17 mouse cellular contexts compared by ENCODE assay signal in the genomic region with DNA sequence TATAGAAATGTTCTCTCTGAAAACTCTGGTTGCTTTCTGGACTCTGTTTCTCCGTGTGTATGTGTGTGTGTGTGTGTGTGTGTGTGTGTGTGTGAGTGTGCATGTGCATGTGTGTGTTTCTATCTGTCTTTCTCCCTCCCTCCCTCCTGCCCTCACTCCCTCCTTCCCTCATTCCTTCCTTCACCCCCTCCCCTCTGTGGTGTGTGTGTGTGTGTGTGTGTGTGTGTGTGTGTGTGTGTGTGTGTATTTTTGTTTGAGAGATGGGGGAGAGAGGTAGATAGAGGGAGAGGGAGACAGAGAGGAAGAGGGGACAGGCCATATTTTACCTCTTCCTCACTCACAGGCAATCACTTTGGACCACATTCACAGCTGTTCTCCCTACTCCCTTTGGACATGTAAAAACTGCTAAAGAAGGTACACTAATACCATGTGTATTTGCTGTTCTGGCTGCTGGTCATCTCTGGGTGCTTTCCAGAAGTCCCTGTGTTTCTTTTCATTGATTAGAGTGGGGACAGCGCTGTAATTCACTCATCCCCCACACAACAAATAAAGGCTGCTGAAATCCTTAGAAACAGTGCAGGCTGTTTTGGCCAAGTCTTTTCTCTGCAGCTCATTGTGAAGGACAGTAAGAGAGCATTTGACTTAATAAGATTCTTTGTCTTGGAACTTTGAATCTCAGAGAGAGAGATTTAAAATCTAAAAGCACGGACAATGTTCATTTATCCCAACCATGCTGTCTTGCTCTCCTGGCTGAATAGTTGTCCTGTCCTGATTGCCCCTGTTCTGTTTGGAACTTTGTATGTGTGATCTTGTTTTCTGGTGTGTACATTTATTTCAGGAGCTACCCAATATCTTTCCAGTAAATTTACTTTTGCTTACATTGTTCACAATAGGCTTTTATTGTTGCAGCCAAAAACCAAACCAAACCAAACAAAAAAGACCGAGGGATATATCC.
DNase-seq lines count a peak whose midpoint lies in the region; ATAC-seq and TF ChIP-seq lines count a peak whose summit lies in the region.
"Had no signal": no experiment of that assay in that cellular context is flagged by ENCODE, and none has a peak within 500 bp of the region (broad histone marks: within the 10 kb centered on the region; RNA-seq: fewer than 3 reads in every experiment).

No protein-coding gene starts in this region.

- no peak overlapping the region for H3K4me2 ChIP-seq in hindbrain, embryonic 15.5 days
- H3K4me2 ChIP-seq in forebrain, postnatal 0 days (ENCODE audit: low read depth): no peak overlapping the region
- no peak overlapping the region for H3K4me2 ChIP-seq in midbrain, embryonic 16.5 days (ENCODE audit: low read length)
- H3K4me2 ChIP-seq: heart, embryonic 12.5 days; limb, embryonic 15.5 days had no signal

- no peak overlapping the region for H3K27ac ChIP-seq in hindbrain, embryonic 15.5 days (replicated peaks)
- H3K27ac ChIP-seq in hindbrain, embryonic 10.5 days: no peak overlapping the region
- H3K27ac ChIP-seq in forebrain, postnatal 0 days (ENCODE audit: low read depth, low read length): no peak overlapping the region
- no peak overlapping the region for H3K27ac ChIP-seq in midbrain, embryonic 16.5 days (ENCODE audit: low read length)
- H3K27ac ChIP-seq: limb, embryonic 15.5 days had no signal

- DNase-seq in hindbrain, embryonic 10.5 days (ENCODE audit: low spot score): no peak
- DNase-seq in brain, embryonic 14.5 days (ENCODE audit: low read depth): peak; percentile 55
- peak; percentile 4 for DNase-seq in forebrain, postnatal 0 days
- no peak for DNase-seq in urinary bladder, postnatal 25 days (ENCODE audit: low spot score)
- no peak for DNase-seq in cerebellum, postnatal 25 days
- no peak for DNase-seq in testis, postnatal 14 days (ENCODE audit: low spot score)
- DNase-seq: adrenal gland, adult 2 months; cerebellum, adult 9-10 months; embryo, embryonic 11 days; kidney, adult 9 months; liver, postnatal 0 days; right cerebral cortex, postnatal 25 days had no signal

- no peaks in the 10 kb centered on the region for H3K27me3 ChIP-seq in hindbrain, embryonic 15.5 days
- no peaks in the 10 kb centered on the region for H3K27me3 ChIP-seq in hindbrain, embryonic 10.5 days (ENCODE audit: insufficient read depth, poor library complexity, severe bottlenecking)
- H3K27me3 ChIP-seq in forebrain, postnatal 0 days (ENCODE audit: insufficient read depth, low read length): no peaks in the 10 kb centered on the region
- no peaks in the 10 kb centered on the region for H3K27me3 ChIP-seq in midbrain, embryonic 16.5 days (ENCODE audit: control insufficient read depth, insufficient read depth, low read depth, low read length)
- H3K27me3 ChIP-seq: heart, embryonic 12.5 days; limb, embryonic 15.5 days had no signal

- no peak for TF ChIP-seq CTCF in brain, embryonic 14.5 days (IDR thresholded peaks at IDR 0.05; ENCODE audit: borderline replicate concordance, extremely low read depth, insufficient read depth, insufficient read length)
- no peak for TF ChIP-seq CTCF in forebrain, postnatal 0 days (IDR thresholded peaks at IDR 0.05; ENCODE audit: low read depth)

- H3K36me3 ChIP-seq in hindbrain, embryonic 15.5 days: no peaks in the 10 kb centered on the region
- H3K36me3 ChIP-seq in hindbrain, embryonic 10.5 days: no peaks in the 10 kb centered on the region
- H3K36me3 ChIP-seq in forebrain, postnatal 0 days (ENCODE audit: insufficient read depth): no peaks in the 10 kb centered on the region
- no peaks in the 10 kb centered on the region for H3K36me3 ChIP-seq in midbrain, embryonic 16.5 days (ENCODE audit: control insufficient read depth, insufficient read depth, low read length)
- H3K36me3 ChIP-seq: G1E; heart, embryonic 12.5 days; limb, embryonic 15.5 days had no signal

- H3K9me3 ChIP-seq in hindbrain, embryonic 15.5 days: no peaks in the 10 kb centered on the region
- no peaks in the 10 kb centered on the region for H3K9me3 ChIP-seq in hindbrain, embryonic 10.5 days
- no peaks in the 10 kb centered on the region for H3K9me3 ChIP-seq in forebrain, postnatal 0 days (ENCODE audit: low read length)
- no peaks in the 10 kb centered on the region for H3K9me3 ChIP-seq in midbrain, embryonic 16.5 days (replicated peaks; ENCODE audit: control insufficient read depth, low read length, poor library complexity, severe bottlenecking)
- H3K9me3 ChIP-seq: G1E; heart, embryonic 12.5 days; limb, embryonic 15.5 days had no signal

- H3K4me3 ChIP-seq in hindbrain, embryonic 15.5 days: no peak overlapping the region
- H3K4me3 ChIP-seq in hindbrain, embryonic 10.5 days: no peak overlapping the region
- H3K4me3 ChIP-seq in forebrain, postnatal 0 days (ENCODE audit: low read depth, low read length): no peak overlapping the region
- H3K4me3 ChIP-seq in midbrain, embryonic 16.5 days (ENCODE audit: low read depth, low read length): no peak overlapping the region
- H3K4me3 ChIP-seq: heart, embryonic 12.5 days; limb, embryonic 15.5 days had no signal

- H3K9ac ChIP-seq in hindbrain, embryonic 15.5 days: no peak overlapping the region
- H3K9ac ChIP-seq in forebrain, postnatal 0 days: no peak overlapping the region
- no peak overlapping the region for H3K9ac ChIP-seq in midbrain, embryonic 16.5 days (ENCODE audit: low read depth, low read length)
- H3K9ac ChIP-seq: heart, embryonic 12.5 days; limb, embryonic 15.5 days; liver, postnatal 0 days had no signal

- WGBS in hindbrain, embryonic 15.5 days: 52% methylated on average over 4 of the region's 4 CpGs
- WGBS in hindbrain, embryonic 10.5 days: 66% methylated on average over 4 of the region's 4 CpGs
- 19% methylated on average over 4 of the region's 4 CpGs for WGBS in forebrain, postnatal 0 days
- WGBS in midbrain, embryonic 16.5 days: 46% methylated on average over 4 of the region's 4 CpGs

- no peaks in the 10 kb centered on the region for H3K4me1 ChIP-seq in hindbrain, embryonic 15.5 days (replicated peaks)
- H3K4me1 ChIP-seq in hindbrain, embryonic 10.5 days (replicated peaks): no peaks in the 10 kb centered on the region
- H3K4me1 ChIP-seq in forebrain, postnatal 0 days (ENCODE audit: insufficient read depth): no peaks in the 10 kb centered on the region
- H3K4me1 ChIP-seq in midbrain, embryonic 16.5 days (ENCODE audit: control insufficient read depth, insufficient read depth, low read length): no peaks in the 10 kb centered on the region
- H3K4me1 ChIP-seq: heart, embryonic 12.5 days; limb, embryonic 15.5 days had no signal

- peak; percentile 79; the same call in 1 of the 2 replicates for ATAC-seq in hindbrain, embryonic 15.5 days (ENCODE audit: low FRiP score, low read depth)
- ATAC-seq in forebrain, postnatal 0 days: peak; percentile 56; the same call in 1 of the 2 replicates
- ATAC-seq in midbrain, embryonic 16.5 days: peak; percentile 75; the same call in 1 of the 2 replicates
- ATAC-seq: liver, postnatal 0 days had no signal

- no peak for TF ChIP-seq POLR2A in brain, embryonic 14.5 days (IDR thresholded peaks at IDR 0.05; ENCODE audit: borderline replicate concordance, extremely low read depth, insufficient read depth, insufficient read length, poor library complexity, severe bottlenecking)

Comparison
In these comparisons a context has a peak if more than half of its experiments do, and no peak if none do; other contexts are left out.
1. DNase-seq: peak in brain, embryonic 14.5 days (single experiment) and forebrain, postnatal 0 days (single experiment); none in hindbrain, embryonic 10.5 days (single experiment), urinary bladder, postnatal 25 days (single experiment), cerebellum, postnatal 25 days (0 of 2) and testis, postnatal 14 days (single experiment).
2. Peak in every context shown above with its lines, with median percentiles within 50 percentile points of each other: ATAC-seq.